26 mouse cellular contexts compared by ENCODE assay signal in the genomic region with DNA sequence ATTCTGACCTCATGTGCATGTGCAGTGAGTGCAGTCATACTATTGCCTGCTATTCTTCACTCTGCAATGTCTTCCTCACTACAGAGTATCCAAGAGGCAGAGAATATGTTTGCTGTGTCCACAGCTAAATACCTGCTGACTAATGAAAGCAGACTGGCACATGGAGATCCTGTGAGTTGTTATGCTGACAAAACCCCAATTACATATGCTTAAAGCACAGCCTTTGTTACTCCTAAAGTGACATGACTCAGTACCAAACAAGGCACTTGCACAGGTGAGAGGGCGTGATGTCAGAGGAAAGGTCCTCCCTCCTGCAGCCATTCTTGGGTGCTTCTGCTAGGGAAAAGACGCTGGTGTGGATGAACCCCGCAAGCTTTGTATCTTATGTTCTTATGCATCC.
"Had no signal": no experiment of that assay in that cellular context is flagged by ENCODE, and none has a peak within 500 bp of the region (broad histone marks: within the 10 kb centered on the region; RNA-seq: fewer than 3 reads in every experiment).

No protein-coding gene starts in this region.

- H3K9me3 ChIP-seq: hindbrain, embryonic 10.5 days; hindbrain, embryonic 12.5 days; intestine, embryonic 15.5 days; limb, embryonic 10.5 days; limb, embryonic 12.5 days; liver, embryonic 13.5 days had no signal

- ATAC-seq: hindbrain, embryonic 16.5 days; inflammation-experienced regulatory T-cells, adult 6 months; intestine, embryonic 15.5 days; intestine, postnatal 0 days had no signal

- DNase-seq: gastrocnemius, adult 2 months; gastrocnemius, postnatal 10 days; gastrocnemius, postnatal 25 days; heart, adult 18-20 months; heart, postnatal 10 days; heart, postnatal 4 days; kidney, adult 18-20 months; kidney, adult 8-10 months; kidney, postnatal 10 days; kidney, postnatal 25 days; kidney, postnatal 4 days; liver; liver, embryonic 13.5 days had no signal

- H3K27me3 ChIP-seq: hindbrain, embryonic 12.5 days; intestine, embryonic 15.5 days; limb, embryonic 12.5 days; liver, embryonic 13.5 days had no signal

- H3K4me3 ChIP-seq: gastrocnemius, adult 2 months; hindbrain, embryonic 10.5 days; hindbrain, embryonic 12.5 days; intestine, embryonic 15.5 days; layer of hippocampus, adult 2 months; left cerebral cortex, adult 2 months; limb, embryonic 10.5 days; limb, embryonic 12.5 days; liver, embryonic 13.5 days had no signal

- H3K4me2 ChIP-seq: heart, embryonic 11.5 days; hindbrain, embryonic 12.5 days; hindbrain, embryonic 14.5 days; intestine, embryonic 15.5 days; limb, embryonic 12.5 days; liver, embryonic 11.5 days; liver, embryonic 13.5 days had no signal

- H3K27ac ChIP-seq: gastrocnemius, adult 2 months; hindbrain, embryonic 10.5 days; hindbrain, embryonic 12.5 days; hindbrain, embryonic 14.5 days; intestine, embryonic 15.5 days; layer of hippocampus, adult 2 months; left cerebral cortex, adult 2 months; limb, embryonic 10.5 days; limb, embryonic 12.5 days; liver, embryonic 13.5 days had no signal

- H3K9ac ChIP-seq: hindbrain, embryonic 12.5 days; hindbrain, embryonic 14.5 days; intestine, embryonic 15.5 days; limb, embryonic 12.5 days; liver, embryonic 13.5 days had no signal
